Mouse (Mus musculus): ENCODE results near the gene Lpar1. TPM values are rescaled to one million over a fixed set of nuclear protein-coding genes. Genes with fewer than 3 reads are reported as not detected.

The Lpar1 gene
- polyA plus RNA-seq (2021; fragmentation: Nextera tagmentation) = 21.3 and 26.6 TPM in 2 replicates
- long read RNA-seq, experiment 1, transcript Lpar1-201 (4 exons, 3,512 nt) = minor isoform, 76 of 273 reads
- long read RNA-seq, experiment 1, transcript Lpar1-205 (4 exons, 3,421 nt) = minor isoform, 20 of 273 reads
- long read RNA-seq, experiment 1, transcript Lpar1-202 (3 exons, 3,244 nt) = major isoform, 147 of 273 reads
- long read RNA-seq, experiment 1, partial matches to known transcripts = 9 of 273 reads
- long read RNA-seq, experiment 1, other reads (novel, unspliced or antisense) = 21 of 273 reads
- long read RNA-seq, experiment 2, transcript Lpar1-201 (4 exons, 3,512 nt) = minor isoform, 6 of 47 reads
- long read RNA-seq, experiment 2, transcript Lpar1-202 (3 exons, 3,244 nt) = major isoform, 16 of 47 reads
- long read RNA-seq, experiment 2, partial matches to known transcripts = 1 of 47 reads
- long read RNA-seq, experiment 2, other reads (novel, unspliced or antisense) = 22 of 47 reads

GRCm38 (mm10) chr4:58553631-58554358 lies at the start of gene Lpar1:
Gene Lpar1, minus strand, starts transcription at chr4:58553898.

Other genes with a start within 250 kb of the Lpar1 start
- gene Olfr267, start 233.8 kb upstream of the Lpar1 start, polyA plus RNA-seq (2021; fragmentation: Nextera tagmentation) = not detected in 2 replicates

Measured in left cerebral cortex, adult 6 months (tissue).